Mouse (Mus musculus) midbrain, embryonic 16.5 days (tissue): ENCODE measurements around the gene Ccdc106. TPM values are rescaled to one million over a fixed set of nuclear protein-coding genes. Genes with fewer than 3 reads are reported as not detected.
"Not testable (repeated sequence)": the region's sequence is repeated elsewhere in the genome, so short reads cannot be mapped to it uniquely, and the experiment has no call there.

Experiments
- ATAC-seq: fragments of 200-750 bp; cut with Nextera tagmentation; 2 replicates; pipeline ENCODE4 v1.8.0; 2017; ENCODE audit warnings: moderate TSS enrichment
- H3K27ac ChIP-seq: fragments of 300-500 bp; sonication (generic); 2 replicates; pipeline ENCODE4 v1.5.1; 2014; ENCODE audit warnings: mild to moderate bottlenecking, low read length, mixed read lengths
- H3K27me3 ChIP-seq: fragments of 300-500 bp; sonication (generic); 2 replicates; pipeline ENCODE4 v1.6.1; 2014; ENCODE audit warnings: low read depth, low read length, mixed read lengths; ENCODE audit not compliant: control insufficient read depth, insufficient read depth
- H3K36me3 ChIP-seq: fragments of 300-500 bp; sonication (generic); 2 replicates; pipeline ENCODE4 v1.6.1; 2014; ENCODE audit warnings: mild to moderate bottlenecking, low read length, moderate library complexity, mixed read lengths; ENCODE audit not compliant: control insufficient read depth, insufficient read depth
- H3K4me1 ChIP-seq: fragments of 300-500 bp; sonication (generic); 2 replicates; pipeline ENCODE4 v1.6.1; 2014; ENCODE audit warnings: mild to moderate bottlenecking, low read length, mixed read lengths; ENCODE audit not compliant: control insufficient read depth, insufficient read depth
- H3K4me2 ChIP-seq: fragments of 300-500 bp; sonication (generic); 2 replicates; pipeline ENCODE4 v1.6.1; 2014; ENCODE audit warnings: mild to moderate bottlenecking, low read length, mixed read lengths
- H3K4me3 ChIP-seq: fragments of 300-500 bp; sonication (generic); 2 replicates; pipeline ENCODE4 v1.5.1; 2014; ENCODE audit warnings: low read depth, mild to moderate bottlenecking, low read length, moderate library complexity, mixed read lengths
- H3K9ac ChIP-seq: fragments of 300-500 bp; sonication (generic); 2 replicates; pipeline ENCODE4 v1.6.1; 2014; ENCODE audit warnings: low read depth, low read length, mixed read lengths
- H3K9me3 ChIP-seq: fragments of 300-500 bp; sonication (generic); replicated peaks from 2 replicates; pipeline ENCODE4 v1.6.1; 2014; ENCODE audit warnings: mild to moderate bottlenecking, low read length, mixed read lengths; ENCODE audit not compliant: control insufficient read depth, poor library complexity, severe bottlenecking
- WGBS: fragments of 180-500 bp; shearing (Covaris S2); extraction: QIAGEN DNeasy Blood & Tissue Kit; methylation state at CpG from one replicate; pipeline ENCODE4 v1.1.7; 2014; 5-methylcytosine and 5-hydroxymethylcytosine counted together
- polyA plus RNA-seq: library from polyadenylated mRNA; unstranded; fragments of >200 nt; fragmentation: Nextera tagmentation; extraction: Ambion mirVana; gene quantifications from 2 replicates; pipeline ENCODE4 v1.2.1, GENCODE M21; 2015

The Ccdc106 gene
- polyA plus RNA-seq, 1 experiment from 2014 or later = 73.1 TPM

- H3K4me1 ChIP-seq = peaks cover 24% of the 10 kb centered on the region
- no peaks in the 10 kb centered on the region for H3K9me3 ChIP-seq
- no peak for ATAC-seq
- H3K27me3 ChIP-seq = no peaks in the 10 kb centered on the region
- H3K4me3 ChIP-seq = peak overlapping the region; percentile 18
- H3K36me3 ChIP-seq = peaks cover 14% of the 10 kb centered on the region
- WGBS = 52% methylated on average over 59 of the region's 59 CpGs
- peak overlapping the region; percentile 91 for H3K4me2 ChIP-seq
- H3K27ac ChIP-seq = no peak overlapping the region
- H3K9ac ChIP-seq = no peak overlapping the region; the same call in 1 of the 2 replicates
Measured at GRCm38 (mm10) chr7:4993999-4994788, 26.2 kb upstream of the Ccdc106 start.

DNA sequence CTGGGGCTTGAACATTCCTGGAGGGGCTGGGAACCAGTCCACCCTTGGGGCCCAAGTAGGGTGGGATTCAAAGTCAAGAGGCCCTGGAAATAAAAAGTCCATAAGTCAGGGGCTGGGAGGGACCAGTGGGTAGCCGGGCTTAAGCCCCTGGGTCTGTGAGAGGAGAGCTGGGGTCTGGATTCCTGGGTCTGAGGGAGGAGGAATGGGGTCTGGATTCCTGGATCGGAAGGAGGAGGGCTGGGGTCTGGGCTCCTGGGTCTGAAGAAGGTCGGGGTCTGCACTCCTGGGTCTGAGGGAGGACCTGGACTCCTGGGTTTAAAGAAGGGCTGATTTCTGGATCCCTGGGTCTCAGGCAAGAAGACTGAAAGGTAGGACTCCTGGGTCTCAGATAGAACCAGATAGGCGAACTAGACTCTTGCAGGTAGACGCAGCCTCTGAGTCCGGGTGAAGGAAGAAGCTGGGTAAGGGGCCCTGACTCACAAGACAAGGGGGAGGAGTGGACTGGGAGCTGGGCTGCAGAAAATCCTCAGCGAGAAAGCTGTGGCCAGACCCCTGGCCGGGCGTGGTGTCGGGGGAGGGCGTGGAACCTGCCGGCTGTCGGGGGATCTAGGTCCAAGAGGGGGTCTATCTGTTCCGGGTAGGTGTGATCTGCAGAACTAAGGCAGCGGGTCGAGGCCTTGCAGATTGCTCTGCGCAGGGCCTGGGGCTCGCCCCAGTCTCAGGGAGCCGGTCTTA lies 24.9 kb upstream of the Ccdc106 start:
- peak; percentile 52 for ATAC-seq
- Histone ChIP-seq H3K4me2 (peak overlapping the region; percentile 91), H3K36me3 (peaks cover 14% of the 10 kb centered on the region), H3K4me1 (peaks cover 24% of the 10 kb centered on the region), H3K27me3 (no peaks in the 10 kb centered on the region), H3K9ac (peak overlapping the region; percentile 91), H3K9me3 (no peaks in the 10 kb centered on the region), H3K27ac (peak overlapping the region; percentile 85), H3K4me3 (peak overlapping the region; percentile 66)
- 5% methylated on average over 14 of the region's 19 CpGs for WGBS

- Histone ChIP-seq H3K9me3 (no peaks in the 10 kb centered on the region), H3K9ac (peak within 1 kb of the TSS; percentile 91), H3K4me3 (peak within 1 kb of the TSS; percentile 66), H3K4me2 (peak within 1 kb of the TSS; percentile 91), H3K4me1 (peaks cover 24% of the 10 kb centered on the region), H3K36me3 (peaks cover 14% of the 10 kb centered on the region), H3K27ac (peak within 1 kb of the TSS; percentile 85), H3K27me3 (no peaks in the 10 kb centered on the region)
- peak; percentile 88 for ATAC-seq
- WGBS = 3% methylated on average over 13 of the region's 26 CpGs
Measured at GRCm38 (mm10) chr7:4996003-4996895, 24.1 kb upstream of the Ccdc106 start, which contains the start of gene Zfp579. Gene Zfp579 (minus strand): TSS chr7:4996158.

GRCm38 (mm10) chr7:4996934-4997333 lies 23.4 kb upstream of the Ccdc106 start:
- 78% methylated on average over 6 of the region's 8 CpGs for WGBS

GRCm38 (mm10) chr7:4999876-5000275 lies 20.5 kb upstream of the Ccdc106 start:
- Histone ChIP-seq H3K27ac (no peak overlapping the region), H3K36me3 (no peaks in the 10 kb centered on the region), H3K9me3 (no peaks in the 10 kb centered on the region), H3K4me1 (peaks cover 11% of the 10 kb centered on the region), H3K4me2 (no peak overlapping the region), H3K9ac (no peak overlapping the region), H3K4me3 (no peak overlapping the region), H3K27me3 (no peaks in the 10 kb centered on the region)
- 67% methylated on average over 2 of the region's 2 CpGs for WGBS
- no peak for ATAC-seq

More at GRCm38 (mm10) chr7:4996934-4997333, 23.4 kb upstream of the Ccdc106 start:
- Histone ChIP-seq H3K4me2 (peak overlapping the region; percentile 91), H3K27ac (peak overlapping the region; percentile 85), H3K4me3 (peak overlapping the region; percentile 66), H3K9me3 (no peaks in the 10 kb centered on the region), H3K36me3 (peaks cover 12% of the 10 kb centered on the region), H3K9ac (peak overlapping the region; percentile 91), H3K4me1 (peaks cover 24% of the 10 kb centered on the region), H3K27me3 (no peaks in the 10 kb centered on the region)
- no peak for ATAC-seq

- not testable (repeated sequence) for H3K27ac ChIP-seq, H3K4me2 ChIP-seq, ATAC-seq, H3K9ac ChIP-seq, H3K27me3 ChIP-seq, H3K4me1 ChIP-seq, H3K4me3 ChIP-seq, H3K9me3 ChIP-seq
- 69% methylated on average over 8 of the region's 8 CpGs for WGBS
- peaks cover 12% of the 10 kb centered on the region for H3K36me3 ChIP-seq
Measured at GRCm38 (mm10) chr7:5002876-5003275, 17.5 kb upstream of the Ccdc106 start.

GRCm38 (mm10) chr7:5008229-5008628 lies 12.1 kb upstream of the Ccdc106 start:
- Histone ChIP-seq H3K27me3 (no peaks in the 10 kb centered on the region), H3K4me3 (no peak overlapping the region), H3K9ac (no peak overlapping the region), H3K27ac (no peak overlapping the region), H3K9me3 (no peaks in the 10 kb centered on the region), H3K4me1 (0 out of 2 replicates have a peak, but pooled peaks cover 1% of the 10 kb centered on the region), H3K4me2 (no peak overlapping the region), H3K36me3 (peaks cover 42% of the 10 kb centered on the region)
- WGBS = 95% methylated on average over 26 of the region's 26 CpGs
- ATAC-seq = no peak

- Histone ChIP-seq H3K4me1 (peaks cover 10% of the 10 kb centered on the region), H3K4me2 (no peak overlapping the region), H3K4me3 (no peak overlapping the region), H3K9me3 (no peaks in the 10 kb centered on the region), H3K9ac (no peak overlapping the region), H3K27ac (no peak overlapping the region), H3K36me3 (peaks cover 30% of the 10 kb centered on the region), H3K27me3 (no peaks in the 10 kb centered on the region)
- no peak for ATAC-seq
- 92% methylated on average over 27 of the region's 27 CpGs for WGBS
Measured at GRCm38 (mm10) chr7:5012681-5013513, 7.5 kb upstream of the Ccdc106 start.
